20 mouse cellular contexts compared by ENCODE assay signal in genomic region chr16:92616839-92617238, GRCm38 (mm10).
"Had no signal": no experiment of that assay in that cellular context is flagged by ENCODE, and none has a peak within 500 bp of the region (broad histone marks: within the 10 kb centered on the region; RNA-seq: fewer than 3 reads in every experiment).

No protein-coding gene starts in this region.

- H3K4me1 ChIP-seq: heart, embryonic 12.5 days; hindbrain, embryonic 12.5 days; intestine, embryonic 15.5 days had no signal

- H3K4me3 ChIP-seq: gastrocnemius, adult 2 months; heart, embryonic 10.5 days; heart, embryonic 12.5 days; hindbrain, embryonic 10.5 days; hindbrain, embryonic 12.5 days; intestine, embryonic 15.5 days; layer of hippocampus, adult 2 months; limb, embryonic 13.5 days; limb, embryonic 15.5 days had no signal

- DNase-seq: gastrocnemius, adult 2 months; gastrocnemius, postnatal 10 days; gastrocnemius, postnatal 25 days; heart, adult 18-20 months; heart, postnatal 10 days; heart, postnatal 4 days; kidney, adult 18-20 months; kidney, adult 8-10 months; kidney, postnatal 10 days; kidney, postnatal 25 days; kidney, postnatal 4 days; left cerebral cortex, postnatal 4 days had no signal
